Mouse (Mus musculus) kidney, adult 9 months (tissue): Measurements from ENCODE around the gene Arfip1.

ENCODE experiments used
- DNase-seq: peaks from one replicate; pipeline ENCODE4 v3.0.0; 2022

Gene Arfip1

GRCm38 (mm10) chr3:84582023-84582912 is at the start of gene Arfip1:
TSS of gene Arfip1 (minus strand) at chr3:84582625.
- DNase-seq, result peak; percentile 98

- DNase-seq, result no peak
Measured at GRCm38 (mm10) chr3:84631586-84631985, 49.2 kb upstream of the Arfip1 start.

GRCm38 (mm10) chr3:84622026-84622425 is 39.6 kb upstream of the Arfip1 start:
- no peak for DNase-seq

GRCm38 (mm10) chr3:84619725-84620124 is 37.3 kb upstream of the Arfip1 start:
- DNase-seq, result no peak

- DNase-seq, result no peak
Measured at GRCm38 (mm10) chr3:84619056-84619455, 36.6 kb upstream of the Arfip1 start.

- DNase-seq, result no peak
Measured at GRCm38 (mm10) chr3:84618627-84619026, 36.2 kb upstream of the Arfip1 start.

GRCm38 (mm10) chr3:84615856-84616225 is 33.4 kb upstream of the Arfip1 start:
- DNase-seq, result no peak

- peak; percentile 71 for DNase-seq
Measured at GRCm38 (mm10) chr3:84615050-84615855, 32.8 kb upstream of the Arfip1 start.

- peak; percentile 89 for DNase-seq
Measured at GRCm38 (mm10) chr3:84610183-84610710, 27.8 kb upstream of the Arfip1 start.

- DNase-seq, result no peak
Measured at GRCm38 (mm10) chr3:84603212-84603611, 20.8 kb upstream of the Arfip1 start.

- DNase-seq, result no peak
Measured at GRCm38 (mm10) chr3:84602759-84603158, 20.3 kb upstream of the Arfip1 start.

GRCm38 (mm10) chr3:84601870-84602495 is 19.6 kb upstream of the Arfip1 start:
- DNase-seq, result no peak

- DNase-seq, result no peak
Measured at GRCm38 (mm10) chr3:84598756-84599155, 16.3 kb upstream of the Arfip1 start.

- DNase-seq, result no peak
Measured at GRCm38 (mm10) chr3:84597996-84598734, 15.7 kb upstream of the Arfip1 start.

GRCm38 (mm10) chr3:84595677-84596234 is 13.3 kb upstream of the Arfip1 start:
- DNase-seq, result no peak

- no peak for DNase-seq
Measured at GRCm38 (mm10) chr3:84594894-84595676, 12.7 kb upstream of the Arfip1 start.

GRCm38 (mm10) chr3:84593274-84593673 is 10.8 kb upstream of the Arfip1 start, which contains the start of gene Tigd4:
TSS of gene Tigd4 (plus strand) at chr3:84593574.
- DNase-seq, result no peak

GRCm38 (mm10) chr3:84586736-84587135 is 4.3 kb upstream of the Arfip1 start:
- no peak for DNase-seq

GRCm38 (mm10) chr3:84582913-84583276 is 470 bp upstream of the Arfip1 start:
- DNase-seq, result no peak

- no peak for DNase-seq
Measured at GRCm38 (mm10) chr3:84581696-84582022, 766 bp downstream of the Arfip1 start.

GRCm38 (mm10) chr3:84580716-84581115 is 1.7 kb downstream of the Arfip1 start:
- no peak for DNase-seq
